Mouse (Mus musculus) ES-E14 (cell line): Measurements from ENCODE around the gene Rnf227. TPM values are rescaled to one million over a fixed set of nuclear protein-coding genes. Genes with fewer than 3 reads are reported as not detected.

ENCODE experiments used
- DNase-seq: peaks from one replicate; pipeline ENCODE4 v3.0.0-alpha.2; 2013; ENCODE audit warnings: low read depth, low spot score
- H3K27ac ChIP-seq: 2 replicates; pipeline ENCODE4 v1.5.1; 2012; ENCODE audit warnings: low read depth, mild to moderate bottlenecking, low read length, moderate library complexity, mixed read lengths; ENCODE audit not compliant: poor library complexity, insufficient read depth, severe bottlenecking
- H3K36me3 ChIP-seq: 2 replicates; pipeline ENCODE4 v1.6.1; 2012; ENCODE audit warnings: mild to moderate bottlenecking, low read length, moderate library complexity, mixed read lengths; ENCODE audit not compliant: control insufficient read depth, poor library complexity, insufficient read depth, severe bottlenecking
- H3K4me1 ChIP-seq, 2 experiments: fragments of 150-350 bp in 1 of 2; sonication (generic) in 1 of 2; 2 replicates each; pipeline ENCODE4 v1.6.1; 2012; ENCODE audit warnings: low read length in 2 of 2, mild to moderate bottlenecking in 1 of 2, mixed read lengths in 1 of 2; ENCODE audit not compliant: control insufficient read depth in 2 of 2, insufficient read depth in 2 of 2, poor library complexity in 1 of 2
- H3K4me3 ChIP-seq, 2 experiments: fragments of 150-350 bp in 1 of 2; sonication (generic) in 1 of 2; 2 replicates each; pipeline ENCODE4 v1.5.1; 2012; ENCODE audit warnings: low read length in 2 of 2, low read depth in 1 of 2, mild to moderate bottlenecking in 1 of 2, mixed read lengths in 1 of 2; ENCODE audit not compliant: insufficient read depth in 1 of 2, poor library complexity in 1 of 2, severe bottlenecking in 1 of 2
- H3K9ac ChIP-seq: 2 replicates; pipeline ENCODE4 v1.6.1; 2012; ENCODE audit warnings: low read depth, mild to moderate bottlenecking, low read length, mixed read lengths; ENCODE audit not compliant: poor library complexity, insufficient read depth, severe bottlenecking
- H3K9me3 ChIP-seq: fragments of 150-350 bp; sonication (generic); 2 replicates; pipeline ENCODE4 v1.6.1; 2012; ENCODE audit warnings: low read depth, mild to moderate bottlenecking, low read length; ENCODE audit not compliant: control insufficient read depth, insufficient read depth
- CHD2 ChIP-seq: IDR thresholded peaks from 2 replicates; pipeline ENCODE4 v1.6.1; 2014; ENCODE audit warnings: mild to moderate bottlenecking, low read depth, low read length, inconsistent platforms
- HCFC1 ChIP-seq: IDR thresholded peaks from 2 replicates; pipeline ENCODE4 v1.6.1; 2012; ENCODE audit warnings: low read length, inconsistent platforms, borderline replicate concordance; ENCODE audit not compliant: insufficient read depth
- MAFK ChIP-seq: IDR thresholded peaks from 2 replicates; pipeline ENCODE4 v1.6.1; 2014; ENCODE audit warnings: mild to moderate bottlenecking, low read depth, low read length, inconsistent platforms; ENCODE audit not compliant: insufficient read depth
- ZC3H11A ChIP-seq: IDR thresholded peaks from 2 replicates; pipeline ENCODE4 v1.6.1; 2012; ENCODE audit warnings: low read depth, mild to moderate bottlenecking, inconsistent platforms, low read length, borderline replicate concordance
- ZNF384 ChIP-seq: IDR thresholded peaks from 2 replicates; pipeline ENCODE4 v1.6.1; 2012; ENCODE audit warnings: low read depth, low read length, inconsistent platforms
- in situ Hi-C, 2 experiments: fragments of 600-800 bp; cut with MboI; formaldehyde crosslinking; loops; one replicate each; pipeline ENCODE4 v1.15.1; 2025; ENCODE audit warnings: low sequenced_read_pairs in 2 of 2, inconsistent platforms in 1 of 2; ENCODE audit not compliant: unreplicated experiment in 2 of 2
- total RNA-seq: library from RNA; depleted of rRNA; stranded (reverse); fragments of 300-350 nt; gene quantifications from 2 replicates; pipeline ENCODE4 v1.2.3, GENCODE M21; 2012

Rnf227 gene
- total RNA-seq, 1 experiment = 1.8 TPM

DNA sequence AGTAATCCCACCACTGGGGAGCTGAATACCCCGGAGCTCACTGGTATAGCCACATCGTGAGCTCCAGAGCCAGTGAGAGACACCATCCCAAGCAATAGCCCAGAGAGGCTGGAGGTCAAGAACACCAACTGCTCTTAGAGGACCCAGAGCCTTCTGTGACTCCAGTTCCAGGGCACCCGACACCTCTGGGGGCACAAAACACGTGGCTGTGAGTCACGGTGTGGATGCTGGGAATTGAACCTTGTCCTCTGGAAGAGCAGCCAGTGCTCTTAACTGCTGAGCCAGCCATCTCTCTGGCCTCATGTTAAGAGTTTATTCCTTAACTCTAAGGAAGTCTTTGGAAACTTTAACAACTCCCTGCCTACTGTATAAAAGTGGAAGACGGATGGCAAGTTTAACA lies 44.7 kb downstream of the Rnf227 start:
- no peak overlapping the region for H3K9ac ChIP-seq
- no peak overlapping the region for H3K27ac ChIP-seq
- in situ Hi-C loops = loop anchor here (5.0 to 10.0 kb wide), 2 partner anchors 118 to 120 kb away; no protein-coding TSS in a partner anchor
- H3K9me3 ChIP-seq = no peaks in the 10 kb centered on the region
- no peaks in the 10 kb centered on the region for H3K4me1 ChIP-seq
- DNase-seq = no peak
- TF ChIP-seq HCFC1 (no peak), MAFK (no peak), CHD2 (no peak), ZNF384 (no peak), ZC3H11A (no peak)
- H3K36me3 ChIP-seq = no peaks in the 10 kb centered on the region
- H3K4me3 ChIP-seq = no peak overlapping the region

- Histone ChIP-seq H3K4me1 (peaks cover 0 to 3% of the 10 kb centered on the region in 2 experiments; a peak in 2 of 4 replicates), H3K27ac (no peak overlapping the region), H3K9ac (no peak overlapping the region), H3K9me3 (no peaks in the 10 kb centered on the region), H3K36me3 (no peaks in the 10 kb centered on the region), H3K4me3 (no peak overlapping the region)
- DNase-seq = no peak
- in situ Hi-C loops = loop anchor here in 1 of 2 experiments (10.0 kb wide), 1 partner anchor 122 kb away; no protein-coding TSS in a partner anchor
- TF ChIP-seq MAFK (no peak), HCFC1 (no peak), ZNF384 (no peak), CHD2 (no peak), ZC3H11A (no peak)
These were observed 46.5 kb downstream of the Rnf227 start for GRCm38 (mm10) chr11:69386758-69387157.

DNA sequence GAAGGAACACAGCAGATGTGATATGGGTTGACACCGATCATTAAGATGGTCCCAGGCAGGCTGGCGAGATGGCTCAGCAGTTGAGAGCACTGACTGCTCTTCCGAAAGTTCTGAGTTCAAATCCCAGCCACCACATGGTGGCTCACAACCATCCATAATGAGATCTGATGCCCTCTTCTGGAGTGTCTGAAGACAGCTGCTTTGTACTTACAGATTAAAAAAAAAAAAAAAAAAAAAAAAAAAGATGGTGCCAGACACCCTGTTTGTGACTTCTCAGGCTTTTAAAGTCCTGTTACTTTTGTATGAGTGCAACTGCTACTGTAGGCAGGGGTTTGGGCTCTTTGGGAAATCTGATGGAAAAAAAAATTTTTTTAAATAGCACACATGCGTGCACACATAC lies 48.4 kb downstream of the Rnf227 start:
- H3K27ac ChIP-seq = no peak overlapping the region
- in situ Hi-C loops = loop anchor here in 1 of 2 experiments (10.0 kb wide), 1 partner anchor 124 kb away; no protein-coding TSS in a partner anchor
- H3K4me1 ChIP-seq = peaks cover 0 to 3% of the 10 kb centered on the region in 2 experiments; a peak in 2 of 4 replicates
- H3K36me3 ChIP-seq = no peaks in the 10 kb centered on the region
- H3K9me3 ChIP-seq = no peaks in the 10 kb centered on the region
- no peak overlapping the region for H3K9ac ChIP-seq
- H3K4me3 ChIP-seq = no peak overlapping the region
- DNase-seq = no peak
- TF ChIP-seq ZC3H11A (no peak), CHD2 (no peak), HCFC1 (no peak), ZNF384 (peak; percentile 67; the same call in 1 of the 2 replicates), MAFK (no peak)

DNA sequence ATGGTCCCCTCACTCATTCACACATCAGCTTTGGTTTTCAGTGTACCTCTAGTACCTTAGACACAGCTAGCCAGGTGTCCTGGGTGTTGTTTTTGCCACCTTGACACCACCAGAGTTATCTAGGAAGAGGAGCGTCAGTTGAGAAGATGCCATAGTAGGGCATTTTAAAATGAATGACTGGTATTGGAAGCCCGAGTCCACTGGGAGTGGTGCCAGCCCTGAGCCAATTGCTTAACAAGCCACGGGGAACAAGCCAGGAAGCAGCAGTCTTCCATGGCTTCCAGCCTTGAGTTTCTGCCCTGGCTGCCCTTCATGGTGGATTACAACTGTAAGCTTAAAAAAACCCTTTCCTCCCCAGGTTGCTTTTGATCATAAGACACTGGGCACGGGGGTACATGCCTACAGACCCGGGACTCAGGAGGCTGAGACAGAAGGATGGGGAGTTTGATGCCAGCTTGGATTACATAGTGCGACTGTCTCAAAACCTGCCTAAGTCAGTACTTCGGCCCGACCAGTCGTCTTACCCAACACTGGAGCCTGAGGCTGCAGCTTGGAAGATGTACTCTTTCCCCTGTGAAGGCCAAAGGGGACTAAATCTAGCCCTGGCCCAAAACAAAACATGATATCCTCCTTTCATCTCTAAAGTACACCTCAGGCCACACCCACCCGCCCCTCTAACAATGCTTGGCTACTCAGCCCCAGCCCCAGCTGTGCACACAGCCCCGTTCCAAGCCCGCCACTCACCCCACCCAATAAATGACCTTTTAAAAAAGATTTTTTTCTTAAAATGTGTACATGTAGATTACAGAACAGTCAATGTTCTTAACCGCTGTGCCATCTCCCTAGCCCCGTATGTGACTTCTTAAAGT lies 49.5 kb downstream of the Rnf227 start:
- Histone ChIP-seq H3K9ac (no peak overlapping the region), H3K27ac (no peak overlapping the region), H3K4me1 (peaks cover 0 to 3% of the 10 kb centered on the region in 2 experiments; a peak in 2 of 4 replicates), H3K36me3 (no peaks in the 10 kb centered on the region), H3K9me3 (no peaks in the 10 kb centered on the region), H3K4me3 (peak overlapping the region in 1 of 2 experiments; percentile 30; a peak in 1 of 4 replicates)
- TF ChIP-seq CHD2 (no peak), MAFK (no peak), HCFC1 (no peak), ZNF384 (no peak), ZC3H11A (no peak)
- in situ Hi-C loops = loop anchor here in 1 of 2 experiments (10.0 kb wide), 1 partner anchor 125 kb away; no protein-coding TSS in a partner anchor
- no peak for DNase-seq
